Mouse (Mus musculus) monocyte, adult 5-6 weeks (primary cell): Measurements from ENCODE around the gene 1600002K03Rik. TPM values are rescaled to one million over a fixed set of nuclear protein-coding genes. Genes with fewer than 3 reads are reported as not detected.

ENCODE experiments used
- ATAC-seq: fragments of 153-309, 156-312 bp; replicated peaks from 2 replicates; pipeline ENCODE4 v1.8.0; 2017; ENCODE audit warnings: mild to moderate bottlenecking; ENCODE audit not compliant: low TSS enrichment, insufficient number of reproducible peaks, severe bottlenecking, poor library complexity, low FRiP score
- total RNA-seq: library from RNA; stranded (forward); fragments of 200-1000, 200-491, 200-594 nt; gene quantifications from 3 replicates; pipeline ENCODE4 v1.2.3, GENCODE M21; 2017

1600002K03Rik gene
- total RNA-seq, 1 experiment from 2014 or later, result 29.1 TPM

GRCm38 (mm10) chr10:80151211-80152034 lies 21.3 kb upstream of the 1600002K03Rik start:
- ATAC-seq, result no peak

GRCm38 (mm10) chr10:80152071-80152872 lies 20.5 kb upstream of the 1600002K03Rik start:
- no peak for ATAC-seq

GRCm38 (mm10) chr10:80152873-80153260 lies 19.9 kb upstream of the 1600002K03Rik start:
- no peak for ATAC-seq

DNA sequence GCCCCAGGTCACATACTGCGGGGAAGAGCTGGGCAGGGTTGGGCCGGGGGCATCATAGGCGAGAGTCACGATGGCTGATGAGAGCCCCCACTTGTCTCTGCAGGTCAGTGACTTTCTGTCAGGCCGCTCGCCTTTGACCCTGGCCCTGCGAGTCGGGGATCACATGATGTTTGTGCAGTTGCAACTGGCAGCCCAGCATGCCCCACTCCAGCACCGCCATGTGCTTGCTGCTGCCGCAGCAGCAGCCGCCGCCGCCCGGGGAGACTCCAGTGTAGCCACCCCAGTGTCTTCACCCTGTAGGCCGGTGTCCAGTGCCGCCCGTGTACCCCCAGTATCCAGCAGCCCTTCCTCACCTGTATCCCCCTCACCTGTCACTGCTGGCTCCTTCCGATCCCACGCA lies 19.0 kb upstream of the 1600002K03Rik start:
- ATAC-seq, result no peak

DNA sequence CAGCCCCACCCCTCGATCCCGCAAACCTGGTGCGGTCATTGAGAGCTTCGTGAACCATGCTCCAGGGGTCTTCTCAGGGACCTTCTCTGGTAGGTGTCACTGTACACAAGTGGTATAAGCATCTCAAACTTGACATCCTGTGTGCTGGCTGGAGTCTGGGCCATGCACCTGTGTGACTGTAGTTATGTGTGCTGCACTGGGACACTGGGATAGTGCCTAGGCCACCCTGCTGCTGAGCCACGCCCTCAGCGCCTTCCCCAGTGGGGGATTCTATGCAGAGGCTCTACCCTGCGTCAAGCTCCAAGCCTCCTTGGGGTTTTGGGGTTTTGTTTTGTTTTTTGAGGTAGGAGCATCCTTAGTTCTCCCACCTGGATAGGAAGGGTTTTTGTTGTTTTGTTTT lies 18.4 kb upstream of the 1600002K03Rik start:
- no peak for ATAC-seq

DNA sequence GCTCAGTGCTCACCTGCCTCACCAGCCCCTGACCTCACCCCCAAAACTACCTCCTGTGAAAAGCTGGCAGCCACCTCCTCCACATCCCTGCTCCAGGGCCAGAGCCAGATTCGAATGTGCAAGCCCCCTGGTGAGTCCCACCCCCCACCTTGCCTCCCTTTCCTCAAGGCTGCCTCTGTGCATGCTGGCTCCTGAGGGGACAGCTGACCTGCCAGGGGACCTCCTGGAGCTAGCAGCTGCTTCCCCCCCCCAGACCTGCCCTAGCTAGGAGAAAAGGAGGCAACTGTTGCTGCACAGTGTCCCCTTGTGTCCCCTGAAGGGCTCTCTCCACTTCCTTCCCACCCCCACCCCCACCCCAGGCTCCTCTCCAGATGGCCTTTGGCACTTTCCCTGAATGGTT lies 17.5 kb upstream of the 1600002K03Rik start:
- ATAC-seq, result no peak

GRCm38 (mm10) chr10:80156002-80156751 lies 16.6 kb upstream of the 1600002K03Rik start:
- ATAC-seq, result no peak

DNA sequence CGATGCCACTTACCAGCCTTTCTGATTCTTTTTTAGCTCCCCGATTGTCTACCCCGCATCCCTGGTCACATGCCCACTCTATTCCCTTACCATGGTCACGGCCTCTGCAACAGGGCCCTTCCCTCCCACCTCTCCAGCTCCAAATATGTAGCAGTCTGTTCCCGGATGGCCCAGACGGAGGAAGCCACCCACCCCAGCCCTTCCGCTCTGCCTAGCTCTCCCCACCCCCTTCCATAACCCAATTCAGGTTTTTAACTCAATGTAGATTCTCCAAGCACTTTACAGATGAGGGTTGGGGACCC lies 16.0 kb upstream of the 1600002K03Rik start:
- ATAC-seq, result no peak

GRCm38 (mm10) chr10:80157141-80157929 lies 15.4 kb upstream of the 1600002K03Rik start:
- no peak for ATAC-seq

DNA sequence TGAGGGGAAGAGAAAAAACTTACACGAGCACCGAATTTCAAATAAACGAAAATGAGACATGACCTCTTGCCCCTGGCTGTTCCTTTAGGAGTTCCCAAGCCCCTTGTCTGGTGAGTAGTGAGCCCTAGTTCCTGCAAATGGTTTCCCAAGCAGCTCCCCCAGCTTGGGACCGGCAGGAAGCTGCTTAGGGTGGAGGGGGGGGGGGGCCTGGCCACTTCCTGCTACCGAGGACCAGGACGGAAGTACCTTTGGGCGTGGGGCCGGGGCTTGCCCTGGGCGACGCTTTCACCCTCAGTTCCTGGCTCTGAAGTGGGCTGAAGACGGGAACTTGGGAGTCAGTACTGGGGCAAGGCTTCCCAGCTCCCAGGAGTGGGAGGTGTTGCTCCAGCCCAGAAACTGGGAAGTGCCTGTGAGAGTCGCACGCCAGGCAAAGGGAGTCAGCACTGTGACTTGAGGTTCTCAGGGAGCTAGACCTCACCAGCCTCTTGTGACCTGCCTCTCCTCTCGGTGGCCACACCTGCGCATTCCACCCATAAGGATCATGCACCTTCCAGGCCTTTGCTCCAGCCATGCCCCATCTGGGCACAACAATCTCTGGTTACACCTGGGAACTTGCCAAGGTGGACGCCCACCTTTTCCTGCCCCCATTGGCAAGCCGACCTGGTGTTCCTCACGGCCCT lies 14.3 kb upstream of the 1600002K03Rik start:
- peak; percentile 15 for ATAC-seq

- ATAC-seq, result no peak
Measured at GRCm38 (mm10) chr10:80159021-80159560, 13.7 kb upstream of the 1600002K03Rik start.

DNA sequence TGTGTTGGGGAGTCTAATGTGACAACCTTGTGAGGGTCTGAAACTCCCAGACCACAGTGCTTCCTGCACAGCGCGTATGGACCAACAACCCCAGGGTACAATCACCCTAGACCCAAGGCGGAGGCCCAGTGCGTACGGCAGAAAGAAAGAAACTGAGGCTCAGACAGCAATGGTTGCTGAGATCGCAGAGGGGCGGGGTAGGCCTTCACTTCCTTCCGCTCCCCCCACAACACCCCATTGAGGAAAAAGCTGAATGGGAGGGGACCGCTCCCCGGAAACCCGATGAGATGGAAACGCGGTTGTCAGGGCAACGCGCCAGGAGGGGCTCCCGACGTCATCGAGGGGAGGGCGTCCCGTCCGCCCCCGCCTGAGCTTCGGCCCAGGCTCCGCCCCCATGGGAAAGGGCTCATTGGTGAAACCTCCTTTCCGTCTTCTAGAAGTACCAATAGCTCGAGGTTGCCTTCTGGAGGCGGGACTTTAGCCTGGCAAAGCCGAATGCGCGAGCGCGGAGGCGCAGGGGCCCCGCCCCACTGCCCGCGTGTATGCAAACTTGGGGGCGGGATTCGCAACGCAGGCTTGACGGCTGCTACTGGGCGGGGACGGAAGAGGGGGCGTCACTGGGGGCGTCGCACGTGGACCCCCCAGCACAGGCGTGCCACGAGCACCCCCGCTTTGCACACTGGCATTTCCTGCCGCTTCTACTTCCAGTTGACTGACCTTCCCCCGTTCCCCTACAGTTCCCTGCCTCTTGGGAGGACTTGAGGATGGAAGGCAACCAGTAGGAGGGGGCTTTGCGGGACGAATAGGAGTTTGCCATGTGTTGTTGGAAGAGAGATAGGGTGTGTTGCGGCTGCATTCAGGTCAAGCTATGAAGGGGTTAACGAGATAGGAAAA lies 12.9 kb upstream of the 1600002K03Rik start:
- peak; percentile 68 for ATAC-seq

DNA sequence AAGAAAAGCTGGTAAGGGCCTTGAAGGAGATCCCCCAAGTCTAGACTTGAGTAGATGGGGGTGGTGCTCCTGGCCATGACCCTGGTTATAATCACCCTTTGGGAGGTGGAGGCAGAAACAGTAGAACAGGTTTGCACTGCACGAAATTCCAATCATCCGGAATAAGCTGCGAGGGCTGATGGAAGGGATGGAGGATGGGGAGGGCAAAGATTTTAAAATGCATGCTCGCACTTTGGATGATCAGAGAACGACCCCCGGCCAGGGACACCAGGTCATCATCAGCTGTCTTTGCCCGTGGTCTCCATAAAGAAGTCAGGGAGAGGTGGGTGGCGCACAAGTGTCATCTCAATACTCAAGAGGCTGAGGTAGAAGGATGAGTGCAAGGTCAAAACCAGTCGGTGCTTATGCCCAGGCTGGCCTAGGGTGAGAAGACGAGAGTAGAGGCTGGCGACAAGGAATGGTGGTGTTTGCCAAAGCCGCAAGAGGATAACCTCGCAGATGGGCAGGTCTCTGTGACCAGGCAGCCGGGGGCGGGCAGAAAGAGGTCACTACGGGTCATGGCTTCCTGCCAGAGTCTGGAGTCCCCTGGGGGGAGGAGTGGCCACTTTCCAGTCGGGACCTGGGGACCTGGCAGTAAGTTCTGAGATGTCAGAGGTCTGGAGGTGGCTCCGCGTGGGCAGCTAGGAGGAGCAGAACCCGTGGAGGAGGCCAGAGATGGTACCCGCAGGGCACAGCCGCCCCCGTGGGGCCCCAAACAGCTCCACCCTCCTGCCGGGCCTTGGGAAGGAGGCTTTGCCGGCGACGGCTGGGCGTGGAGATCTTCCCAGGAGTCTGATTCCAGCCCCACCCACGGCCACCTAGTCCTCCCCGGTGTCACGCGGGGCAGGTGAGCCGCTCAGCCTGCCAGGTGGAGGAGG lies 12.0 kb upstream of the 1600002K03Rik start:
- 0 out of 2 replicates have a peak, but pooled peaks have one; percentile 6 for ATAC-seq

GRCm38 (mm10) chr10:80161522-80162242 lies 11.1 kb upstream of the 1600002K03Rik start:
- no peak for ATAC-seq

- no peak for ATAC-seq
Measured at GRCm38 (mm10) chr10:80162243-80162608, 10.5 kb upstream of the 1600002K03Rik start.
